Mouse (Mus musculus): Measurements from ENCODE around the gene Ipmk. TPM values are rescaled to one million over a fixed set of nuclear protein-coding genes. Genes with fewer than 3 reads are reported as not detected.
"Not testable (repeated sequence)": the region's sequence is repeated elsewhere in the genome, so short reads cannot be mapped to it uniquely, and the experiment has no call there.

The Ipmk gene
- polyA plus RNA-seq, 1 experiment from 2014 or later = 23.2 TPM

DNA sequence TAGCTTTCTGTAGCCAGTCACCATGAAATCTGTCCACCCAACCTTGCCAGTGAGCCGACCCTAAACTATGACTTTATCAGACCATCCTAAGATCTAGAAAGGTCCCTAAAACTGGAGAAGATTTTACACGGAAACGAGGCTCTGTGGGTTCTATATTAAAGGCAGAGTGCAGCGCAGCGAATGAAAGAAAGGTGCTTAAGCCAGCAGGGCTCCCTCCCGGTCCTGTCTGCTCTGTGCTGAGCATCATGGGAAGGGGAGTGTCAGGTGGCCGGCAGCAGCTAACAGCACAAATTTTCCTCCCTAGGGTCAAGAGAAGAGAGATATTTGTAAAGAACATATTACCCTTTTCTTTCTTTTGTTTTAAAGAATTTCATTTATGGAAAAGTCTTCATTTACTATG lies 34.5 kb downstream of the Ipmk start:
- ATAC-seq (ENCODE audit: low FRiP score, low read depth) = no peak
- H3K27ac ChIP-seq = no peak overlapping the region
- peaks cover 27% of the 10 kb centered on the region for H3K36me3 ChIP-seq
- WGBS = 70% methylated on average over 7 of the region's 7 CpGs
- H3K4me2 ChIP-seq (replicated peaks) = no peak overlapping the region
- H3K4me1 ChIP-seq = no peaks in the 10 kb centered on the region; the same call in 1 of the 2 replicates
- H3K9me3 ChIP-seq = no peaks in the 10 kb centered on the region
- H3K27me3 ChIP-seq (replicated peaks) = no peaks in the 10 kb centered on the region
- no peak overlapping the region for H3K4me3 ChIP-seq
- no peak overlapping the region for H3K9ac ChIP-seq

DNA sequence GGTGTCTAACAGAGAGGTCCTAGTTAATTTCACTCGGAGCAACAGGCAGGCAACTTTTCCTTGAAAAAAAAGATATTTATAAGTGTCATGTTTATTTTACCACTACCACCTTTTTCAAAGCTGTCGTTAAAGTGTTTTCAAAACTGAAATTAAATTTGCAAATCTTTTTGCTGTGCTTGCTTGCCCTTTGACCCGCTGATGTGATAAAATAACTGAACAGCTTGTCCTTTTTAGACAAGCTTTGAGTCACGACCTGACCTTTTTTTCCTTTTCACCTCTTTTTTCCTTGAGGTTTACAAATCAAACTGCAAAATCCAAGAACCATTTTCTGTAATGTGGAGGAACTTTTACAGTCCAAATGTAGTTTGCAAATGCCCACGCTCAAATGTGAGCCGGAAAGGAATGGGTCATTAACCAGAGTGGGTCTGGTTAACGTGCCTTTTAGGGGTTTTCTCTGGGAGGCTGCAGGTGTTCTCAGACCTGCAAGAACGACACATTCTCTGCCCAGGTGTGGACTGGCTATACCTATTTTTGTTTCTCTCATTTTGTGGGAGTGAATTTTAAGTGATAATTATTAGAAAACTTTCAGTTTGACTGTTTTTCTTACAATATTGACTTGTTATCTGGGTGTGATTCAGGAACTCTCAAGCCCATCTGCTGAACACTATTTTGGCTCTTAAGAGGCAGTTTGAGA lies 35.4 kb downstream of the Ipmk start:
- Histone ChIP-seq H3K4me3 (no peak overlapping the region), H3K27me3 (replicated peaks) (no peaks in the 10 kb centered on the region)
- 73% methylated on average over 8 of the region's 8 CpGs for WGBS

DNA sequence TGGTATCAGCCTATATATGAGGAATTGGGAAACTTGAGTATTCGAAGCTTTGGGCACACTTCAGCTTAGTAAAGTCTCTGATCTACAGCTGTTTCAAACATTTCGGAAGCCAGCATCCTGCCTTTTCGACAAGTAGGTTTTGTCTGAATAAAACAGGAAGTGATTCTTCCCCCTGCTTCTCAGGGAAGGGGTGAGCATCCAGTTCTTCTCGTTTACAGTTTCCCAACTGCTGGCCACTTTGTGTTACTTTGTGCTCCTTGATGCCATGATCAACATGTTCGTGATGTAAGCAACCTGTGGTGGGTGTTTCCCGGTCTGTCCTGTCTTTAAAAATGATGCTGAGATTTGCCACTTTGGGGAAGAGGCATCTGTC lies 36.0 kb downstream of the Ipmk start:
- not testable (repeated sequence) for H3K27ac ChIP-seq; ATAC-seq (ENCODE audit: low FRiP score, low read depth); H3K4me2 ChIP-seq (replicated peaks); H3K27me3 ChIP-seq (replicated peaks); H3K9me3 ChIP-seq; H3K9ac ChIP-seq; H3K4me1 ChIP-seq; H3K4me3 ChIP-seq
- 83% methylated on average over 6 of the region's 6 CpGs for WGBS
- peaks cover 24% of the 10 kb centered on the region for H3K36me3 ChIP-seq

More for the DNA sequence above, 35.4 kb downstream of the Ipmk start:
- H3K36me3 ChIP-seq = peaks cover 25% of the 10 kb centered on the region
- H3K9me3 ChIP-seq = no peaks in the 10 kb centered on the region
- H3K27ac ChIP-seq = no peak overlapping the region
- H3K4me2 ChIP-seq (replicated peaks) = no peak overlapping the region
- no peaks in the 10 kb centered on the region; the same call in 1 of the 2 replicates for H3K4me1 ChIP-seq
- H3K9ac ChIP-seq = no peak overlapping the region
- ATAC-seq (ENCODE audit: low FRiP score, low read depth) = no peak

DNA sequence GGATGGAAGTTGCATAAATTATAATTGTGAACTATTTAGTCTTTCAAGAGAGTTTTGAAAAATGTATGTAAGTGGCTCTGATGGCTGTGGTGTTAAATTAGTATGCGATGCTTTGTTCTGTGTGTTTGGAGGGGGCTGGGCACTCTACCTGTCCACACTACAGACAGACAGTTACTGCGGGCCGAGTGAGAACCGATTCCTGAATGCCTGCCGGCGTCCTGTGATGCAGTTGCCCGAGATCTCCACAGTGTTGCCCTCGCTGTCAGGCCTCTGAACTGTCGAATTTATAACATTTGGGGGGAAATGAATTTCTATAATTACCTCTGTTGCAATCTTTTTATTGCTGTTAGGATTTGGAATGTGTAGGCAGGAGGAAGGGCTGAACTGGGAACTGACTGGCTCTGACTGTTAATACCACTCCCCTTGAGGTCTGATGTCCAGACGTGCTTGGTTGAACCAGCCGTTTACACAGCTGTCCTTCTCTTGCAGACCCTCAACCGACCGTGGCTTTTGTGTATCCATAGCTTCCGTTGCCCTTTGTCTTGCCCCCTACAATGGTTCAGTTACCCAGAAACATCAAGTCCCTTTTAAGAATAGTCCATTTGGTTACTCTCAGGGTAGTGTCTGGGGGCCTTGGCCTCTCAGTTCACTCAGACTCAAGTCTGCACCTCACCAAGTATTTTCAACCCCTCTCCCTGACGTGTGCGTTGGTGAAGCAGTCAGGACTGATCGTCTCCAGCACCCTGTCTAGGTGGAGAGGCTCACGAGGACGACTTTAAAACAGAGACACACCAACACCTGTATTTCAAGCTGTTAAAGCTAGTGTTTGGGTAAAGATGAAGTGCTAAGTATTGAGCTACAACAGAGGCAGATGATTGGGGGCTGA lies 36.8 kb downstream of the Ipmk start:
- 59% methylated on average over 19 of the region's 19 CpGs for WGBS

DNA sequence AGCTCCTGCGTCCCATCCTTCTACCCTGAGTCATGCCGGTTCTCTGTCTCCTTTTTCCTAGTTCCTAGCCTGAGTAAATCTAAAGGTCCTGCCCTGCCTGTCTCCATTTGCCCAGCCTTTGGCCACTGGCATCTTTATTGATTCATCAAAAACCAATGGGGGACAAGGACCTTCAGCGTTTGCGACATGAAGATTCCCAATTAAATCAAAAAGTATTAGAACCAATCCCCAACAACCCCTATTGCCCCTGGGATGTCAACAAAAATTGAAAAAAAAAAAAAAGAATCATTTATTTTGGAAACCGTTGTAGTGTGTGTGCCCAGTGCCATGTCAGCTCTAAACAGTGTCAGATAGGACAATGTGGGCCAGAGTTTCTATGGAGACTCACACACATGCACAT lies 41.7 kb downstream of the Ipmk start:
- H3K36me3 ChIP-seq = no peaks in the 10 kb centered on the region
- WGBS = 94% methylated on average over 5 of the region's 5 CpGs
- H3K4me3 ChIP-seq = no peak overlapping the region
- no peak overlapping the region for H3K4me2 ChIP-seq (replicated peaks)
- no peak overlapping the region for H3K9ac ChIP-seq
- H3K4me1 ChIP-seq = no peaks in the 10 kb centered on the region
- no peak for ATAC-seq (ENCODE audit: low FRiP score, low read depth)
- no peaks in the 10 kb centered on the region; the same call in 1 of the 2 replicates for H3K9me3 ChIP-seq
- no peak overlapping the region for H3K27ac ChIP-seq
- H3K27me3 ChIP-seq (replicated peaks) = no peaks in the 10 kb centered on the region

More for the DNA sequence above, 36.8 kb downstream of the Ipmk start:
- no peak overlapping the region for H3K4me3 ChIP-seq
- no peak overlapping the region for H3K9ac ChIP-seq
- no peaks in the 10 kb centered on the region; the same call in 1 of the 2 replicates for H3K4me1 ChIP-seq
- no peak overlapping the region for H3K27ac ChIP-seq
- H3K9me3 ChIP-seq = no peaks in the 10 kb centered on the region
- H3K4me2 ChIP-seq (replicated peaks) = no peak overlapping the region
- ATAC-seq (ENCODE audit: low FRiP score, low read depth) = no peak
- peaks cover 15% of the 10 kb centered on the region; the same call in 1 of the 2 replicates for H3K36me3 ChIP-seq
- H3K27me3 ChIP-seq (replicated peaks) = no peaks in the 10 kb centered on the region

DNA sequence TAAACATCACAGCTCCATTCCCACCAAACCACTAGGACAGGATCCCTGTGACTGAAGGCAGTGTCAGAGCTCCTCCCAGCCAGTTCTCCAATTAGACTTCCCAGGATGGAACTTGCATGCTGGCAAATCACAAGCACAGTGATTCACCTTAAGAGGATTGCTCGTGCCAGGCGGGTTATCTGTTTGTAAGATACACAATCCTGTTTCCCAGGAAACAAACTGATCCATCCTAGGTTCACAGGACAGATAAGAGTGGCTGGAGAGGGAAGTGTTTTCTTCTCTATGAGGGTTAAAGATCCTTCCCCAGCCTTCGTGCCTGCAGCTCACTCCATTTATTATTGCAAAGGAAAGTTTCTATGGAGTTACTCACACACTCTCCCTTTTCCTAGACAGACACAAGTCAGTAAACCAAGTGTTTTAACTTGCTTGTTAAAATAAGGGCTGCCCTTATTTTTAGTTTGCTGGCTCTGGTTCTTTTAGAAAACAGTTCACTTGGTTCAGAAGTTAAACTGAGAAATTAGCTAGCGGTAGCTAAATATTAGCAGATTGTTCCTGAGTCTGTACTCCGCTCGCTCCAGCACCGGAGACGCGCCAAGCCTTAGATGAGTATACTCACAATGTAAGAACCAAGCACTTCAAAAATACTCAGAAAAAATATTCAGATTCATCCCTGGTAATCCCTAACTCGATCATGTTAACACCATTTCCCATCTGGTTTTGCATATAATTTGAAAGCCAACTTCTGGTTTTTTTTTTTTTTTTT lies 51.0 kb downstream of the Ipmk start:
- no peak overlapping the region for H3K27ac ChIP-seq
- WGBS = 87% methylated on average over 10 of the region's 10 CpGs
- H3K4me1 ChIP-seq = no peaks in the 10 kb centered on the region
- no peaks in the 10 kb centered on the region for H3K36me3 ChIP-seq
- ATAC-seq (ENCODE audit: low FRiP score, low read depth) = no peak
- H3K9ac ChIP-seq = no peak overlapping the region
- no peaks in the 10 kb centered on the region; the same call in 1 of the 2 replicates for H3K9me3 ChIP-seq
- no peak overlapping the region for H3K4me3 ChIP-seq
- H3K27me3 ChIP-seq (replicated peaks) = no peaks in the 10 kb centered on the region
- no peak overlapping the region for H3K4me2 ChIP-seq (replicated peaks)

DNA sequence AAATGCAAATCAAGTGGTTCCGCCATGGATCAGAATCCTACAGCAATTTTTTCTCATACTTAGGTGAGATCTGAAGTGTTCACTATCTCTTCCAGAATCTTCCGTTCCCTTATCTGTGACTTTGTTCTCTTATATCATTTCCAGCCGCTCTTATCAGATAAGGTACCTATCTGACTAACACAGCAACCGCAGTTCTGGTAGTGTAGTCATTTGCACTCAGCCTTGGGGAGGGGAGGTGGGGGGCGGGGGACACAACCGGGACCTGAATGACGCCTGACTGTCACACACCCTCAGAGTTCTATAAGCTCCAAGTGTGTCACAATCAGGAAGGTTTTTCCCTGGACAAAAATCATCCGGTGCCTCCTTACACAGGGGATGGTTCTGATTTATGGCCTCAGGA lies 51.8 kb downstream of the Ipmk start:
- 79% methylated on average over 8 of the region's 8 CpGs for WGBS
- H3K36me3 ChIP-seq = no peaks in the 10 kb centered on the region
- no peak for ATAC-seq (ENCODE audit: low FRiP score, low read depth)

DNA sequence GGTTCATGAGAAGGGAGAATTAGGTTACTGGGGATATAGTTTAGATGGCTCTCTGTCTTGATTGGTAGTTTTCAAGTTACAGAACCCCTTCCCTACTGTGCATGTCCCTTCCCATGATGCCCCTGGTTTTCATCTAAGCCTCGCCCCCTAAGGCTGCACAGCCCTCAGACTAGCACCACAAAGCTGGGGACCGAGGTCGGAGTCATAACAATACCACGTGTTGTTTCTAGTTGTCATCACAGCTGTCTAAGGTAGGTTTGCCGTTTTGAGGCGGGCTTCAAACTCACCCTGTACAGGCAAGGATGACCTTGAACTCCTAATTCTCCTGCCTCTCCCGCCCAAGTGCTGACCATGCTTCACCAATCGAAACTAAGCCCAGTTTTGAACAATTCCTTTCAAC lies 52.4 kb downstream of the Ipmk start:
- no peak for ATAC-seq (ENCODE audit: low FRiP score, low read depth)
- 86% methylated on average over 8 of the region's 8 CpGs for WGBS

More for the DNA sequence above, 51.8 kb downstream of the Ipmk start:
- H3K27me3 ChIP-seq (replicated peaks) = no peaks in the 10 kb centered on the region
- no peaks in the 10 kb centered on the region for H3K4me1 ChIP-seq
- H3K27ac ChIP-seq = no peak overlapping the region
- H3K9ac ChIP-seq = no peak overlapping the region
- no peaks in the 10 kb centered on the region for H3K9me3 ChIP-seq
- no peak overlapping the region for H3K4me3 ChIP-seq
- no peak overlapping the region for H3K4me2 ChIP-seq (replicated peaks)

DNA sequence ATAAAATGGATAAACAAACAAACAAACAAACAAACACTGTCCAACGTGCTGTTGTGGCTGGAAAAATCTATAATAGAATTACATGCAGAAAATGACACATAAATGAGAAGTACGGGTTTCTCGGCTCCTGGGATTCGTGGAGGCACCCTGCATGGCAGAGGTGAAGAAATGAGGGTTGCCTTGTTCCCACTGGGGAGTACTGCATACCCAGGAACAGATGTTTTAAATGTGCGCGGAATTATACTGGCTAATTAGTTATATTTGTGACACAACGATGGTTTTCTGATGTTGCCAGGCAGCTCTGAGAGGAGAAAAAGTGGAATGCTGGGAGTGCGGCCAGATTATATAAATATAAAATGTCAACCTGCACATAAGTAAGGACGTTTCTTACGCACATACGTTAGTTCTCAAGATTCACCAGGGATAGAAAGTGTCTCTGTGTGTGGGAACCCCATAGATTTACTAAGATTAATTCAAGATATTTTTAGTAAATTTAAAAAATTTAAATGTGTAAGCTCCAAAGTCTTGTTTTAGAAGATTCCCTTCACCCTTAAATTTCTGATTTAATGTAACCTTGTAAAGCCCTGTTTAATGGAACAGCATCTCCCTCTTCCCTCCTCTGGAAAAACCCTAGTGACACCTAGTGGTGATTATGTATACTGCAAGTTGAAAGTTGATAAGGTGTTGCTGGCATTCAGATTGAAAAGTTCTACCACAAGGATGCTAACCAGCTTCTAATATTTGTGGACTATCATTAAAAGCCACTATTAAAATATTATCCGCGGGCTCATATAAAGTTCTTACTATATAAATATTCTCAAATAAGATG lies 53.5 kb downstream of the Ipmk start:
- 68% methylated on average over 13 of the region's 13 CpGs for WGBS
- ATAC-seq (ENCODE audit: low FRiP score, low read depth) = no peak

More for the DNA sequence above, 52.4 kb downstream of the Ipmk start:
- Histone ChIP-seq H3K27ac (no peak overlapping the region), H3K36me3 (no peaks in the 10 kb centered on the region), H3K4me1 (no peaks in the 10 kb centered on the region), H3K4me2 (replicated peaks) (no peak overlapping the region), H3K4me3 (no peak overlapping the region), H3K27me3 (replicated peaks) (no peaks in the 10 kb centered on the region), H3K9me3 (no peaks in the 10 kb centered on the region), H3K9ac (no peak overlapping the region)

DNA sequence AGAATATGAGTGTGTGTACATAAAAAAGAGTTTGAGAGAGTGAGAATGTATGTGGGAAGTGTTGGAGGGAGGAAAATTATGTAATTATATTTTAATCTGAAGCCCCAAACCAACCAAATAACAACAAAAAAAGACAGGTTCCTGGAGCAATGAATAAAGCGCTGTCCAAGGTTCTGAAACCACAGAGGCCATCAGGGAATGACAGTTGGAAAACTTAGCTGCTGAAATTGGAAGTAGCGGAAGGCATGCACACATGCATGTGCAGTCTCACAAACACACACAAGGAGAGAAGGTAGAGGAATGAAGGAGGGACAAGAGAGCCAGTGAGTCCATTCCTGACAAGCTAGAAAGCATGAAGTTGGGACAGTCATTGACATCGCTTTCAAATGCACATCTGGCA lies 56.1 kb downstream of the Ipmk start:
- Histone ChIP-seq H3K27ac (no peak overlapping the region), H3K9me3 (no peaks in the 10 kb centered on the region), H3K4me1 (no peaks in the 10 kb centered on the region), H3K4me3 (no peak overlapping the region), H3K27me3 (replicated peaks) (no peaks in the 10 kb centered on the region), H3K36me3 (no peaks in the 10 kb centered on the region), H3K4me2 (replicated peaks) (no peak overlapping the region), H3K9ac (no peak overlapping the region)
- no peak for ATAC-seq (ENCODE audit: low FRiP score, low read depth)
- WGBS = 67% methylated on average over 3 of the region's 3 CpGs

More for the DNA sequence above, 53.5 kb downstream of the Ipmk start:
- Histone ChIP-seq H3K27me3 (replicated peaks) (no peaks in the 10 kb centered on the region), H3K4me1 (no peaks in the 10 kb centered on the region), H3K36me3 (no peaks in the 10 kb centered on the region), H3K9me3 (no peaks in the 10 kb centered on the region), H3K27ac (no peak overlapping the region), H3K4me3 (no peak overlapping the region), H3K9ac (no peak overlapping the region), H3K4me2 (replicated peaks) (no peak overlapping the region)

DNA sequence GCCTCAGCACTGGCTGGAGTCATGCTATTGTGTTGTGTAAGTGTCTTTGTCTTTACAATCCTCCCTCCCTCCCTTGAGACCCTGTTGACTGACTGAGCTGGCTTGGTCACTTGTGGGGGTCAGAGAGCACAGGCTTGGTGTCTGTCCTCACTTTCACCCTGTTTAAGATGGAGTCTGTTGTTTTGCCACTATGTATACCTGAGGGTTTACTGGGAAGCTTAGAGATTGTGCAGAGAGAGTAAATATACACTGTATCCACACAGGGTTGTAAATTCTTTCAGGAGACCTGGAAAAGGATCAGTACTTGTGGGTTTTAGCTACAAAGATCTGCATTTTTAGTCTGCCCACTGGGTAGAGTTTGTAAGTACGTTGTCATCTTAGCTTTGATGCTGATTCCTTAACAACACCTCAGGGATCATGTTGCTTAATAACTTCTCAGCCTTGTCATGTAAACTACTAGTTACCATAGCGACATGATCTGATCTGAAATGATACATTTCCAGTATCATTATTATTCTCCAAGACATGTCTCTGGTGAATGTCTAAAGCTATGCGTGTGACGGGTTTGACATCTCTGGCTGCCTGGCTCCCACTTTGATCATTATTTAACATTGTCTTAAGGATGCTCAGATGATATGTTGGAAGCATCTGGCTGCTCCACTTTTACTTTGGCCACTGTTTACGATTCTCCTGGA lies 58.1 kb downstream of the Ipmk start:
- Histone ChIP-seq H3K27me3 (replicated peaks) (no peaks in the 10 kb centered on the region), H3K27ac (no peak overlapping the region), H3K9ac (no peak overlapping the region), H3K4me3 (no peak overlapping the region), H3K36me3 (no peaks in the 10 kb centered on the region), H3K4me1 (no peaks in the 10 kb centered on the region), H3K9me3 (no peaks in the 10 kb centered on the region), H3K4me2 (replicated peaks) (no peak overlapping the region)
- no peak for ATAC-seq (ENCODE audit: low FRiP score, low read depth)
- WGBS = 81% methylated on average over 5 of the region's 5 CpGs

Data from neural tube, embryonic 12.5 days (tissue).